Mouse (Mus musculus) adrenal gland, adult 2 months (tissue): ENCODE data around the gene Kcnh7. TPM values are rescaled to one million over a fixed set of nuclear protein-coding genes. Genes with fewer than 3 reads are reported as not detected.

Experiments
- DNase-seq: peaks from one replicate; pipeline ENCODE4 v3.0.0; 2021
- polyA plus RNA-seq: library from polyadenylated mRNA; depleted of rRNA; stranded (reverse); fragments of >200 nt; gene quantifications from 2 replicates; pipeline ENCODE4 v1.2.3, GENCODE M21; 2012
- total RNA-seq, 2 experiments: library from RNA; stranded (reverse); gene quantifications; 2 replicates each; pipeline ENCODE4 v1.2.3; 2021

Kcnh7 gene
- total and polyA plus RNA-seq, 3 experiments = 0.03 TPM; not detected in 1

DNA sequence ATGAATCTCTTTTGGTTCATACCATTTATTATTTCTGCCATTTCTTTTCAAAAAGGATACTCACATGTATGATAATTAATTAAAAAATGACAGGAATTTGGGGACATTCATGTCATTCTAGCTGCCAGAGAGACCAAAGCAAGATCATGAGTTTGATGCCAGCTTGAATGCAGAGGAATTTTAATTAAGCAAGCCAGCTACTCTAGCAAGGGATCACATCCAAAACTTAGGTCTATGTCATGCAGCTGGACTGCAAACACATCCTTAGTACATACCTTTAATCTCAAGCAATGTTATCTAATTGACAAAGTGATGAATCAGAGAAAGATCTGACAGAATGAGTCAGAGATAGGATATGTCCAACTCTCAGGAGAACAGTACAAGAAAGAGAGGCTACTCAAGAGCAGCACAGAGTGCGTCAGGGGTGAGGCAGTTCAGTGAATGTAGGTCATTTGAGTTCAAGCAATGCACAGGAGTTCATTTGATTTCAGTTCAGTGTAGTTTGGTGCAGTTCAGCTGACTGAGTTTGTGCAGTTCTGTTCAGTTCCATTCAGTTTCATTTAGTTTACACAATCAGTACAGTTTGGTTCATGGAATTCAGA is 248.7 kb downstream of the Kcnh7 start:
- no peak for DNase-seq

GRCm38 (mm10) chr2:62928494-62928893 is 255.6 kb downstream of the Kcnh7 start:
- DNase-seq = peak; percentile 17

GRCm38 (mm10) chr2:62928065-62928464 is 256.0 kb downstream of the Kcnh7 start:
- DNase-seq = no peak

- DNase-seq = no peak
These were observed 260.3 kb downstream of the Kcnh7 start for GRCm38 (mm10) chr2:62923803-62924202.

GRCm38 (mm10) chr2:62907688-62908087 is 276.4 kb downstream of the Kcnh7 start:
- DNase-seq = no peak

GRCm38 (mm10) chr2:62902363-62903353 is 281.4 kb downstream of the Kcnh7 start:
- DNase-seq = no peak

GRCm38 (mm10) chr2:62878763-62879162 is 305.3 kb downstream of the Kcnh7 start:
- no peak for DNase-seq

- DNase-seq = no peak
These were observed 328.7 kb downstream of the Kcnh7 start for GRCm38 (mm10) chr2:62855391-62855790.

- no peak for DNase-seq
These were observed 341.5 kb downstream of the Kcnh7 start for GRCm38 (mm10) chr2:62842630-62843029.

DNA sequence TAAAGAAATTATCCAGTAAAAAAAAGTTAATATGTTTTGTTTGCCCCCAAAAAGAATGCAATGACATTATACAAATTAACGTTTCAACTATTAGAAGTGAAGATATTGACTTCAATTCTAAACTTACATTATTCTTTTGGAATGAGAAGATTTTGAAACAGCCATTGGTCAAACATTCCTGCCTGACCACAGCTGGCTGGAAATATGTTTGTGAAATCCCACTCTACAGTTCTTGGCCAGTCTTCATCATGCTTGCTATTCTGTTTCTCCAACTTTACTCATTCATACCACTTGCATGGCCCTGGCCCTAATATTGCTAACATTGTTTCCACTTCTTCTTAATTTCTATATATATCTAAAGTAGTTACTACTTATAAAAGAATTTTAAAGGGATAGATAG is 349.8 kb downstream of the Kcnh7 start:
- no peak for DNase-seq

DNA sequence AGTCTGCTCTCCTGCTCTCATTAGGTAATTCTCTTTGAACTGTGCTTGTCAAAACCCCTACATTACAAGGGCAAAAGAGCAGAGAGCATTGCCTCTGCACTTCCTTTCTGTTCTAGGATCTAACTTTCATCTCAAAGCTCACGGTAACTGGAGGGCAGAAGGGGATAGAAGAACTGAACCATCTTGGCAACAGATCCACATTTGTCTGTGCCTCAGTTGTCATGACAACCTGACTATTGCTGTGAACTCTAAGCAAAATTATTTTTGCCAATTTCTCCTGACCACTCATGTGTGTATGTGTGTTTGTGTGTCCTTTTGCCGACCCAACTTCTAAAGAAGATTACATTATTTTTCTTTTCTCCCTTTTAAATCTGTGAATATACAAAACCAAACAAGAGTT is 364.9 kb downstream of the Kcnh7 start:
- no peak for DNase-seq

DNA sequence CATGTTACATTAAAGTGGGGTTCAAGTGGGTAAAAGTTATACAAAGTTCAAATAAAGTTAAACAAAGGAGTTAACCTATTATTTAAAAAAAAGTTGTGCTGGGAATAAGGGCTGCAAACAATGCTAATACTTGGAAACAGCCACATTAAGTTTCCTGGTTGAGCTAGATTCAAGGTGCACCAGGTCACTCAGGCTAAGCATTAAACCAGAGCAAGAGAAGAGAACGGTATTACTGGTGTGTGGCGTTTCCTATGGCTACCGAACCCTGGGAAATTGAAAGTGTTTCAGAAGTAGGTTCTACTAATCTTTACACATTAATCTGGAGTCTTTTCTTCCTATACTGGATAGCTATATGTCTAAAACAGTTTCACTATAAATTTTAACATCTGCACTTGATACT is 368.1 kb downstream of the Kcnh7 start:
- DNase-seq = no peak

- peak; percentile 7 for DNase-seq
These were observed 375.3 kb downstream of the Kcnh7 start for GRCm38 (mm10) chr2:62808813-62809212.

DNA sequence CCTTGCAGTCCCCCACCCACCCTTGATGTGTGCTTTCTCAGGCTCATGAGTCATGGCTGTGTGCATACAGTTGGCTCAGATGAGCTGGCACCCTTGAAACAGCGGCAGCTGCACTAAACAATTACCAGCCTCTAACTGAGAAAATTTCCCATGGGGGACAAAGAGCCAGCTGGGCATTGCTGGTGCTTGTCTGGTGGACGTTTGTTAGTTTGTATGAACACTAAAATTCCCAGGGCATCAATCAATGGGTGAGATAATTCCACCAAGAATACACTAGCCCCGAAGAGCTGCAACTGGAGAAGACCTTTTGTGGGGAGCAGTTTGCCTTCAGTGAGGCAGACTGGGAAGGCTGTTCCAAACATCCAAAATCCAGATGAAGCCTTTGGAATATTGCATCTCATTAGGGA is 376.6 kb downstream of the Kcnh7 start:
- no peak for DNase-seq

- DNase-seq = no peak
These were observed 377.2 kb downstream of the Kcnh7 start for GRCm38 (mm10) chr2:62806931-62807330.

DNA sequence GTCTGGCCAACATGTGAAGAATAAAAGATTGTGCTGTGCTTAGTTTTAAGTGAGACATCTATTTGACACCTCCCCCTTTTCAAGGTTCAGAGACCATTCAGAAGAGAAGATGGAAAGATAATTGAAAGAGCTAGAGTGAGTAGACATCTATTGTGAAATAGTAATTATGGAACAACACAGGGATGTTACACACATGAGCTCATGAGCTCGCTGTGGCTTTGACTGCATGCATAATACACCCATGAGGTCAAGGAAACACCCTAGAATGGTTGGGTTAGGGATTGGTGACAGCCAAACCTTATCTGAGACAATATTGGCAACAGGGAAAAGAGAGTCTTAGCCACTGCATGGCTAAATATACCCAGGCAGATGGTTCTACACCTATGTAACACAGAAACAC is 380.1 kb downstream of the Kcnh7 start:
- no peak for DNase-seq

- no peak for DNase-seq
These were observed 399.5 kb downstream of the Kcnh7 start for GRCm38 (mm10) chr2:62784460-62785038.

GRCm38 (mm10) chr2:62746256-62746655 is 437.8 kb downstream of the Kcnh7 start:
- no peak for DNase-seq

- DNase-seq = no peak
These were observed 441.0 kb downstream of the Kcnh7 start for GRCm38 (mm10) chr2:62743098-62743497.

DNA sequence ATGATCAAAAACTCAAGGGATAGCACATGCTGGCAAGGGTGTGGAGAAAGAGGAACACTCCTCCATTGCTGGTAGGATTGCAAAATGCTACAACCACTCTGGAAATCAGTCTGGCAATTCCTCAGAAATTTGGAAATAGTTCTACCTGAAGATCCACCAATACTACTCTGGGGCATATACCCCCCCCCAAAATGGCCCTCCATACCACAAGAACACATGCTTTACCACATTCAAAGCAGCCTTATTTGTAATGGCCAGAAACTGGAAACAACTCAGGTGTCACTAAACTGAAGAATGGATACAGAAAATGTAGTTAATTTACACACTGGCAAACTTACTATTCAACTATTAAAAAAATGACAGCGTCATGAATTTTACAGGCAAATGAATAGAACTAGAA is 453.4 kb downstream of the Kcnh7 start:
- no peak for DNase-seq

GRCm38 (mm10) chr2:62727732-62728131 is 456.4 kb downstream of the Kcnh7 start:
- DNase-seq = no peak

- no peak for DNase-seq
These were observed 458.1 kb downstream of the Kcnh7 start for GRCm38 (mm10) chr2:62725946-62726345.

DNA sequence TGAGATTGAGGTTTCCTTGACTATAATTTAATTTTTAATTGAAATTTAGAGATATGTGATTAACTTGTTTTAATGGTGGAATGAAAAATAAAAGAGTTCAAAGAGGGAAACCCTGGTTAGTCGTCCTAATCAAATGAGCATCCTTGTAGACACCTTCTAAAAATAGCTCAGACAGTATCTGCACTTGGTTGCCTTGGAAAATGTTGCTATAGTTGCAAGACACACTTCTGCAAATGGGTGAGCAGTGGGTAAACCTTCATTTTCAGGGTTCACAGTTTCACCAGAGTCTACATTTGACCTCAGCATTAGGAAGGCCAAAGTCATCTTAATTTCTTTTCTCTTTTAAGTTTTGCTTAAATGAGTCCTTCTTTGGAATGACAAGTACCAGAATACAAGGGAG is 465.7 kb downstream of the Kcnh7 start:
- DNase-seq = no peak
